Mouse (Mus musculus) spleen, postnatal 36 days (tissue): ENCODE data around the gene Slc2a2.
"Not testable (repeated sequence)": the region's sequence is repeated elsewhere in the genome, so short reads cannot be mapped to it uniquely, and the experiment has no call there.

ENCODE experiments used
- DNase-seq, 2 experiments: peaks; one replicate each; pipeline ENCODE4 v3.0.0; 2022; ENCODE audit warnings: low spot score in 2 of 2, mixed read lengths in 1 of 2

Gene Slc2a2

GRCm38 (mm10) chr3:28734712-28735111 lies 37.0 kb downstream of the Slc2a2 start:
- no peak for DNase-seq

- DNase-seq, result no peak
These were observed 39.3 kb downstream of the Slc2a2 start for GRCm38 (mm10) chr3:28736981-28737380.

GRCm38 (mm10) chr3:28740353-28740752 lies 42.6 kb downstream of the Slc2a2 start:
- DNase-seq, result no peak

DNA sequence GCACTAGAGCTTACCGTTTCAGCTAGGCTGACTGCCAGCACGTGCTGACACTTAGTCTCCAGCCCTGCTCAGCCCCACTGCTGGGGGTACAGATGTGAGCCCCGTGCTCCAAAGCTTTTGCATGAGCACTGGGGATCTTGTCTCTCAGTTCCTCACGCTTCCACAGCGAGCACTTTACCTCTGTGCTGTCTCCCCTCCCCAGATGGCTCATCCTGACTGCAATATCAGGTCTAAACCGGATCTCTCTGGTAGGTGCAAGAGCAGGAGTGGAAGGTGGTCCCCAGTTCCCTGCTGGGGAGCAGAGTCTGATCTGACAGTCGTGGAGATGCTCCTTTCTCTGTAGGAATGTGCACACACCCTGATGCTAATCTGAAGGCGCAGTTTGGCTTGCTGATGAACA lies 45.5 kb downstream of the Slc2a2 start:
- DNase-seq, result no peak

DNA sequence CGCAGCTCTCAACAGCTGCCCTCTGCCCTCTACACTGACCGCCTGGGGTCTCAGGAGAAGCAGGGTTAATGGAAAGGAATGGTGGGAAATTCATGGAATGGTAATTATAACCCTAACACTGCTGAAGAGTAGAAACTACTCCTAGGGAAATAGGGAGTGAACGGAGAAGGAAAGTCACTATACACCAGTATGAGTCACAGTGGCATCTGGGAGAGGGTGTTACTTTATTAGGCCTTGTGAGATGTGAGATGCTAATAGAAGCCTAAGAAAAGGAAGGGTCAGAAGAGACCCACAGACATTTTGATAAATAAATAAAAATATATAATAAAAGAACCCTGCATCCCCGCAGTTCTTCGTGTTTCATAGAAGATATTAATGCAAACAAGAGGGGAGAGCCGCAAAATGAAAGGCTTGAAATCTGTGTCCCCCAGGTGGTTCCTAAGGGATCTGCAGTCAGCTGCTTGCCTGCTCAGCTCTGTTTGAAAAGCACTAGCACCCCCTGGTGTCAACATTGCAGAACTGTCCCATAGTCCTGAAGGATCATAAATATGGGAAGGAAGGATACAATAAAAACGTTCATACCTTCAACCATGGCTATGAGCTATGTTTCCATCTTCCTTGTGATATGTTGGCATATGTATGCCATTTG lies 48.3 kb downstream of the Slc2a2 start:
- peak; percentile 43 to 62 for DNase-seq

GRCm38 (mm10) chr3:28748151-28748550 lies 50.4 kb downstream of the Slc2a2 start:
- no peak for DNase-seq

- DNase-seq, result no peak
These were observed 51.3 kb downstream of the Slc2a2 start for GRCm38 (mm10) chr3:28748956-28749355.

- no peak for DNase-seq
These were observed 57.8 kb downstream of the Slc2a2 start for GRCm38 (mm10) chr3:28755477-28755876.

DNA sequence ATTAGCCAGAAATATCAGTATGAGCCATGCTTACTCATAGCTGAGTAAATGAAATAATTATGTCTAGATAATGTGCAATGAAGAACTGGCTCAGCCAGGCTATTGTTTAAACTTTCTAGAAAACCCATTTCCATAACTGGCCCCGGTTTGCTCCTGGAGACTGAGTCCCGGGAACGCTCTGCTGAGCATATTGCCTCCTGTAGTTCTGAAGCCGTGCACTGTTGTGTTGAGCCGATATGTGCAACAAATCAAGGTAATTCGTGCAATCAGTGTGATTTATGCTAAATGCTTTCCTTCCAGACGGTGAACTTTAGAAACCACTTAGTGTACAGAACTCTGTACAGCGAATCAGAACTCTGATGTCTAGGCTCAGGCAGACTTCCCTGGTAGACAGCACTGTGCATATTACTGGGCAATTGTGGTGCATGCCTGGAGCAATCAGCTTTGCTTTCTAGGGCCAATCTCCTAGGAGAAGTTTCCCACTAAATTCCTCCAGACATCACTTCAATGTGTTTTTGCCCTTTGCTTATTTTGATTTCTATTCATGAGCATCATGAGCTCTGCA lies 63.6 kb downstream of the Slc2a2 start:
- no peak for DNase-seq

GRCm38 (mm10) chr3:28766935-28767334 lies 69.2 kb downstream of the Slc2a2 start:
- DNase-seq, result no peak

DNA sequence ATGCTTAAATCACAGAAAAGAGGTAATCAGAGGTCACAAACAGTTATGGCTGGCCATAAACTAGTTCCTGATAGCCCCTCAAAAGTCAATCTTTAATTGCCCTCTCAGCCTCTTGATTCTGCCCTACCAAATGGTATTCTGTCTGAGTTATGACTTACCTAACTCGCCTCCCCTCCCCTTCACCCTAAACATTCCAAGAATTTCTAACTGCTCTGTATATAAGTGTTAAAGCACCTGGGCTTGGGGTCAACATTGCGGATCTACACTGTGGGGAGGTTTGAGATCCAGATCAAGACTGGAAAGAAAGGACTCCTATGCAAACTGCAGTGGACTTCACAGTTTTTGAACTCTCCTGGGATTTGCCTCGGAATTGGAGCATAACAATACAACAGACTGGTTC lies 70.5 kb downstream of the Slc2a2 start:
- DNase-seq, result no peak

- DNase-seq, result not testable (repeated sequence)
These were observed 75.2 kb downstream of the Slc2a2 start for GRCm38 (mm10) chr3:28772919-28773318.

DNA sequence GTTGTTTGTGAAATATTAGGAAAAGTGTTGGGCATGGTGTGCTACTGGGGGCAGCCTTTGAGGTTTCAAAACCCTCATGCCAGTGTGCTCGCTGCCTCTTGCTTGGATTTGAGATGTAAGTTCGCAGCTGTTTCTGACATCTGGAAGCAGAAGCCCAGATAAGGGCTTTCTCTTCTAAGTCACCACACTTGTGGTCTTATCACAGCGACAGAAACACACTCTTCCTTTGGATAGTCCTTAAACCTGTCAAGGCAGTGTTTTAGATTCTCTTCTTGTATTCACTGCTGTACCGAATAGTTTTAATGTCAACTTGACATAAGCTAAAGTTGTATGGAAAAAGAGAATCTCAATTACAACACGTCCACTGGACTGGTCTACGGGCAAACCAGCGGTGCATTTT lies 77.7 kb downstream of the Slc2a2 start:
- peak in 1 of 2 experiments; percentile 25 for DNase-seq

DNA sequence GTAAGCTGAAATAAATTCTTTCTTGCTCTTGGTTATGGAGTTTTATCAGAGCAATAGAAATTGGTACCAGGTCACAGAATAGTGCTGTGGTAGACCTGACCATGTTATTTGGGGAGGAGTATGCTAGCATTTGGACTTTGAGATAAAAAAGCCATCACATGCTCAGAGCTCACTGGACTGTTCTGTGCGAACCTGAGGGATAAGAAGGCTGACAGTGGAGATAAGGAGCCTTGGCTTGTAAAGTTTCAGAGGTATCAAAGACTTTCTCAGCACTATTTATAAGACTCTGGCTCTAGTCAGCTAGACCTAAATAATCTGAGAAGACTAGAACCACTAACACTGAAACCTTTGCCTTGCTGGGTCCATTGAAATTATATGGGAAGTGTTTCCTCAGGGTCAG lies 78.3 kb downstream of the Slc2a2 start:
- DNase-seq, result peak; percentile 10 to 38

- DNase-seq, result peak in 1 of 2 experiments; percentile 7
These were observed 78.8 kb downstream of the Slc2a2 start for GRCm38 (mm10) chr3:28776491-28776890.

GRCm38 (mm10) chr3:28780511-28780910 lies 82.8 kb downstream of the Slc2a2 start:
- DNase-seq, result no peak
